Mouse (Mus musculus) liver, embryonic 16.5 days (tissue): Measurements from ENCODE around the gene Pnkp. TPM values are rescaled to one million over a fixed set of nuclear protein-coding genes. Genes with fewer than 3 reads are reported as not detected.
A peak's percentile ranks its signal among the peaks of the same experiment; 100 is the strongest.

Source experiments
- ATAC-seq: fragments of 200-750 bp; cut with Nextera tagmentation; 2 replicates; pipeline ENCODE4 v1.8.0; 2017; ENCODE audit warnings: low read depth, mild to moderate bottlenecking, moderate number of reproducible peaks, moderate library complexity
- H3K27ac ChIP-seq: fragments of 300-500 bp; sonication (generic); 2 replicates; pipeline ENCODE4 v1.5.1; 2014; ENCODE audit warnings: mild to moderate bottlenecking, low read length
- H3K27me3 ChIP-seq: fragments of 300-500 bp; sonication (generic); 2 replicates; pipeline ENCODE4 v1.6.1; 2014; ENCODE audit warnings: low read depth, low read length, mixed read lengths; ENCODE audit not compliant: control insufficient read depth, insufficient read depth
- H3K36me3 ChIP-seq: fragments of 300-500 bp; sonication (generic); 2 replicates; pipeline ENCODE4 v1.6.1; 2014; ENCODE audit warnings: mild to moderate bottlenecking; ENCODE audit not compliant: control insufficient read depth, insufficient read depth
- H3K4me1 ChIP-seq: fragments of 300-500 bp; sonication (generic); 2 replicates; pipeline ENCODE4 v1.6.1; 2014; ENCODE audit warnings: low read depth, low read length, mixed read lengths; ENCODE audit not compliant: control insufficient read depth
- H3K4me2 ChIP-seq: fragments of 300-500 bp; sonication (generic); 2 replicates; pipeline ENCODE4 v1.6.1; 2014; ENCODE audit warnings: low read depth, low read length, mixed read lengths
- H3K4me3 ChIP-seq: fragments of 300-500 bp; sonication (generic); 2 replicates; pipeline ENCODE4 v1.5.1; 2014; ENCODE audit warnings: low read depth, mild to moderate bottlenecking, low read length
- H3K9ac ChIP-seq: fragments of 300-500 bp; sonication (generic); 2 replicates; pipeline ENCODE4 v1.6.1; 2014; ENCODE audit warnings: low read depth, low read length
- H3K9me3 ChIP-seq: fragments of 300-500 bp; sonication (generic); replicated peaks from 2 replicates; pipeline ENCODE4 v1.6.1; 2016; ENCODE audit warnings: low read length; ENCODE audit not compliant: control insufficient read depth
- WGBS: fragments of 180-500 bp; shearing (Covaris S2); extraction: QIAGEN DNeasy Blood & Tissue Kit; methylation state at CpG from one replicate; pipeline ENCODE4 v1.1.7; 2014; ENCODE audit not compliant: insufficient replicate concordance; 5-methylcytosine and 5-hydroxymethylcytosine counted together
- polyA plus RNA-seq: library from polyadenylated mRNA; unstranded; fragments of >200 nt; fragmentation: Nextera tagmentation; extraction: Ambion mirVana; gene quantifications from 2 replicates; pipeline ENCODE4 v1.2.1, GENCODE M21; 2015

The Pnkp gene
- polyA plus RNA-seq, 1 experiment from 2014 or later, result 24.3 TPM

DNA sequence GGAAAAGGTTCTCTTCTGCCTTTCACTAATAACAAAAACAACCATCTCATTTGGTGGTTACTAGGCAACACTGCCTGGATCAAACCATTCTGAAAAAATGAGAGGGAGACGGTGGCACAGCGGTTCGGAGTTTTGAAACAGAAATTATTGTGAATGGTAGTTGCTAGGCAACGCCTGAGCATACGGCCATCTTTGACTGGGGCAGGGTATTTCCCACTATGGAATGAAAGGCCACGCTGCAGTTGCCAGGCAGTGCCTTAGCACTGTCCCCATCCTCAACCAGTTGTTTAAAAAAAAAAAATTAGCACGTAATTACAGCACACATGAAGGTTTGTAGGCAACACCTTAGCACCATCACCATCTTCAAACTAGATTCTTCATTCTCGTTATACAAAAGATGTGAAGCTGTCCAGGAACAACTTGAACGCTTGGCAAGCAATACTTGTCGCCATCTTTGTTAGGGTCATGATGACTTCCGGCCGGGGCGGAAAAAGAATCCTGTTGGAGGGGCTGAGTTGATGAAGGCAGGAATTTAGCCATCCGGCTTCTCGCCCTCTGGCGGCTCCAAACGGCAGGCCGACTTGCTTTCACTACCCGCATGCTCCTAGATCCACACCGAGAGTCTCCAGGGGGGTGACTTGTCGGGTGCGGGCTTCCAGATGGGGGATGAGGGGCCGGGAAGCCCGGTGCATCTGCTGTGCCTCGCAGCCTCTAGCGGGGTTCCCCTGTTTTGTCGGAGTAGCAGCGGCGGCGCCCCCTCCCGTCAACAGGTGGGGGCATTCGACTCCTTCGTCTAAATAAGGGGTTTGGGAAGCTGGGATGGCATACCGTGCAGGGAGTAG, 38.9 kb downstream of the Pnkp start, which contains the start of gene Fuz:
TSS of gene Fuz (plus strand) at position 487 of the 842 bp plus-strand sequence.
- H3K4me2 ChIP-seq, result peak within 1 kb of the TSS; percentile 83
- ATAC-seq, result peak; percentile 20
- H3K4me1 ChIP-seq, result peaks cover 49% of the 10 kb centered on the region
- H3K27ac ChIP-seq, result peak within 1 kb of the TSS; percentile 34
- peak within 1 kb of the TSS; percentile 54 for H3K9ac ChIP-seq
- no peaks in the 10 kb centered on the region for H3K27me3 ChIP-seq
- peaks cover 18% of the 10 kb centered on the region for H3K36me3 ChIP-seq
- H3K9me3 ChIP-seq, result no peaks in the 10 kb centered on the region
- 2% methylated on average over 34 of the region's 34 CpGs for WGBS
- peak within 1 kb of the TSS; percentile 69 for H3K4me3 ChIP-seq

DNA sequence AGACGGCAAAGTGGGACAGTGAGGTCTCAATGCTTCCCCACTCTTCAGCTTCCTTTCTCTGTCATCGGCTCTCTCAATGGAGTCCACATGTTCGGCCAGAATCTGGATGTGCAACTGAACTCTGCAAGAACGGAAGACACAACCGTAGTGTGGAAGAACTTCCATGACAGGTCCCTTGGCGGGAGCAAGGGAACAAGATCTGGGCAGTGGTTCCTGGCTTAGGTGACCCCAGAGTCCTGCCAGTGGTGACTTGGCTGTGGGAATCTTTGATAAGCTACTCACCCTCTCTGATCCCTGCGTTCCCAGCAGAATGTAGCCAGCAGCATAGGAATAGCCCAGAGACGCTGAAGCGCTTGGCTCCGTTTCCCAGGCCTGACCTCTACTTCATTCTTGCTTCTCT, 39.6 kb downstream of the Pnkp start:
- H3K4me1 ChIP-seq, result peaks cover 49% of the 10 kb centered on the region
- peak overlapping the region; percentile 83 for H3K4me2 ChIP-seq
- peak overlapping the region; percentile 34 for H3K27ac ChIP-seq
- H3K4me3 ChIP-seq, result peak overlapping the region; percentile 69
- no peaks in the 10 kb centered on the region for H3K27me3 ChIP-seq
- 34% methylated on average over 10 of the region's 10 CpGs for WGBS
- H3K36me3 ChIP-seq, result peaks cover 19% of the 10 kb centered on the region
- peak overlapping the region; percentile 54 for H3K9ac ChIP-seq
- no peak for ATAC-seq
- H3K9me3 ChIP-seq, result no peaks in the 10 kb centered on the region

DNA sequence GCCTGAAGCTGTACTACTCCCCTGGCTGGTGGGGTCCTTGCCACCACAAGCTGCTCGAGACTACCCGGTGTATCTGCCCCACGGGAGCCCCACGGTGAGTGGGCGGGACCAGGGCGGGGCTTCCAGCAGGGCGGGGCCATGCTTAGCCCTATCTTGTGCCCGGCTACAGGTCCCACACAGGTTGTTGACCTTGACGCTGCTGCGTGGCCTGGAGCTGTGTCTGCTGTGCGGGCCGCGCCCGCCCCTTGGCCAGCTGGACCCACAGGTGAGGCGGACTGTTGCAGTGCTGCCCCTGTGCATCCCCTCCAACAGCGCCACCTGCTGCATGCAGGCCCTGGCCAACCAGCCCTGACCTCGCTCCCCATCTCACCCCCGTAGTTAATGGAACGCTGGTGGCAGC, 41.7 kb downstream of the Pnkp start:
- no peak overlapping the region for H3K9ac ChIP-seq
- WGBS, result 39% methylated on average over 19 of the region's 19 CpGs
- peak; percentile 35 for ATAC-seq
- no peaks in the 10 kb centered on the region for H3K27me3 ChIP-seq
- H3K36me3 ChIP-seq, result peaks cover 32% of the 10 kb centered on the region
- H3K9me3 ChIP-seq, result no peaks in the 10 kb centered on the region
- H3K4me2 ChIP-seq, result 0 out of 2 replicates have a peak overlapping the region, but pooled peaks have one; percentile 24
- no peak overlapping the region for H3K4me3 ChIP-seq
- peaks cover 50% of the 10 kb centered on the region for H3K4me1 ChIP-seq
- peak overlapping the region; percentile 37; the same call in 1 of the 2 replicates for H3K27ac ChIP-seq

DNA sequence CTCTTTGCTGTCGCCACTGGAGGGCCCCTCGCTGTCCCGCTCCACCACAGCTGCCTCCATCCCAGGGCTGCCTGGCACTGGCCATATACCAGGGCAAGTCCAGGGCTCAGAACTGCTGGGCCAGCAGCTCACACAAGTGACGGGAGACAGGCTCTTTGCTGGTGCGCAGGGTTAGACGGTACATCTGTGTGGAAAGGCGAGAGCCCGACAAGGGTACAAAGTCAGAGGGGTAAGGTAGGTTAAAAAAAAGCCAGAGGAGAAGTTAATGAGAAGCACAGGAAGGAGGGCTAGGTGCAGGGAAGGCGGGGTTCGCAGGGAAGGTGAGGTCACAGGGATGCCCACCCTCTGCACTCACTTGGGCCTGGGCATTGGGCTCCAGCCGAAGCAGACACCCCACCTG, 43.7 kb downstream of the Pnkp start:
- no peak overlapping the region for H3K4me3 ChIP-seq
- H3K4me1 ChIP-seq, result peaks cover 46% of the 10 kb centered on the region
- no peak overlapping the region for H3K27ac ChIP-seq
- H3K36me3 ChIP-seq, result peaks cover 51% of the 10 kb centered on the region
- no peak overlapping the region for H3K9ac ChIP-seq
- H3K4me2 ChIP-seq, result no peak overlapping the region
- no peaks in the 10 kb centered on the region for H3K9me3 ChIP-seq
- H3K27me3 ChIP-seq, result no peaks in the 10 kb centered on the region
- WGBS, result 89% methylated on average over 11 of the region's 11 CpGs
- no peak for ATAC-seq

DNA sequence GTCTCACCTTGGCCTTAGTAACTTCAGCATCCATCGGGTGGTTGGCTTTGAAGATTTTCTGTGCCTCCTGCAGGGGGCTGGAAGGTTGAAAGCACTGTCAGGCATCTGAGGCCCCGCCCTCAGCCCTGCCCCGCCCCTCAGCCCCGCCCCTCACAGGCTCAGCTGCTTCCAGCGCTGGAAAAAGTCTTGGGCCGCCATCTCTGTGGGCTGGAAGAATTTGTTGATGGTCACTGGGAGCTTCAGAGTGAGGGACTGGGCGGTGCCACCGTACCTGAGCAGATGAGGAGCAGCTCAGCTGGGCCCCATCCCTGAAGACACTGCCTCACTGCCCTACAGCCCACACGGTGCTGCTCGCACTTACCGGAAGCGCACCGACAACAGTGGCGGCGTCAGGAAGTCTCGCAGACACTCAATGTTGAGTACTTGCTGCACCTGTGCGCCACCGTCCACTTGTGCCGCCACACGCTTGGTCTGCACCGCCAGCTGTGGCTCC, 44.3 kb downstream of the Pnkp start:
- no peak overlapping the region for H3K9ac ChIP-seq
- ATAC-seq, result peak; percentile 54
- peaks cover 41% of the 10 kb centered on the region for H3K4me1 ChIP-seq
- peak overlapping the region; percentile 24 for H3K4me2 ChIP-seq
- H3K27me3 ChIP-seq, result no peaks in the 10 kb centered on the region
- WGBS, result 21% methylated on average over 21 of the region's 21 CpGs
- H3K36me3 ChIP-seq, result peaks cover 57% of the 10 kb centered on the region
- no peak overlapping the region for H3K27ac ChIP-seq
- no peaks in the 10 kb centered on the region for H3K9me3 ChIP-seq
- peak overlapping the region; percentile 33 for H3K4me3 ChIP-seq

DNA sequence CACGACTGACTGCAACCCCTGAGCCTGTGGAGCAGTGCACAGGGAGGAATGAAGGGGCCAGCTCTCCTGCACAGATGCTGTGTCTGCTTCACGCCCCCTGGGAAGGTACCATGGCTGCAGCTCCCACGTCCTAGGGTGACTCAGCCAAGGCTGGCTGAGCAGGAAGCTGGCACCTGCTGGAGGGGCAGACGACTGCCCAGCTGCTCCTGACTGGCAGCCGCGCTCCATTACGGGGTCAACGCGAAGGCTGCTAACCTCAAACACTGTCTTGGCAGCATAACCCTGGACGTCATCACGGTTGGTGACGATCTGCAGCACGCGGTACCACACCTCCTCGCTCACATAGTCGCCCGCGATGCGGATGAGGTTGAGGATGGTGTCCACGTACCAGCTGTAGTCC, 48.5 kb downstream of the Pnkp start:
- H3K9ac ChIP-seq, result no peak overlapping the region
- H3K4me2 ChIP-seq, result no peak overlapping the region
- H3K4me3 ChIP-seq, result no peak overlapping the region
- no peak overlapping the region for H3K27ac ChIP-seq
- H3K9me3 ChIP-seq, result no peaks in the 10 kb centered on the region
- H3K36me3 ChIP-seq, result peaks cover 63% of the 10 kb centered on the region
- H3K4me1 ChIP-seq, result peaks cover 16% of the 10 kb centered on the region
- no peak for ATAC-seq
- H3K27me3 ChIP-seq, result no peaks in the 10 kb centered on the region
- 87% methylated on average over 20 of the region's 20 CpGs for WGBS

DNA sequence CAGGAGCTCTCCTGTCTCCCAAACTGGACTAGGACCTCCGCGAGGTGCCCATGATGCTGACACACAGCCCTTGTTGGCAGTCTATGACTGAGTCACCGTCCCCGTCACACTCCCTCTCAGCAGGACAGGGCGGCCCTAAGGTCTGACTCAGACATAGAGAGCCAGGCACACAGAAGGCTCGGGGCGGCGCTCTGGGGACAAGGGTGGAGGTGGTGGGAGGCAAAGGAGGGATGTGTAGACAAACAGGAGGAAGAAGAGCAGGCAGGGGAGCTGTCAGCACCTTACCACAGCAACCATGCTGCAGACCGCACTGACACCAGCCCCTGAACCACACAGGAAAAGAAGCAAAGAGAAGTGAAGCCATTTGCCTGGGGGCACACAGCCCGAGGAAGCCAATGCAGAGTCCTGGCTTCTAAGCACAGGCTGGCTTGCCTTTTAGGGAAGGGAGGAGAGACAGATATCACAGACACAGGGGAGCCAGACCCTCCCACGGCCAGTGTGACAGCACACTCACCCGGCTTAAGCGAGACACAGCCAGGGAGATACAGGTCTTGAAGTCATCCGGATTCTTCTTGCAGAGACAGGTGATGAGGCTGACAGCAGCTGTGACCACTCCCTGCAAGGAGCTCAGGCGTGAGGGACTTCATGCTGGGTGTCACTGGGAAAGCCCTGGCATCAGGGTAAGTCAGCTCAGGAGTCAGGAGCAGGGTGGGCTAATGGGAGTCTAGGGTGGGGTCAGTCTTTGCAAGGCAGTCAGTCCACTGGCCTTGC, 52.0 kb downstream of the Pnkp start:
- Histone ChIP-seq H3K4me2 (no peak overlapping the region), H3K36me3 (peaks cover 59% of the 10 kb centered on the region), H3K9ac (no peak overlapping the region), H3K27ac (no peak overlapping the region), H3K4me3 (no peak overlapping the region), H3K9me3 (no peaks in the 10 kb centered on the region), H3K4me1 (no peaks in the 10 kb centered on the region; the same call in 1 of the 2 replicates), H3K27me3 (no peaks in the 10 kb centered on the region)
- 76% methylated on average over 15 of the region's 15 CpGs for WGBS
- ATAC-seq, result no peak
